Mouse (Mus musculus) fibroblast of lung, adult 2 months (primary cell): ENCODE data around the gene Pafah2.
A peak's percentile ranks its signal among the peaks of the same experiment; 100 is the strongest.
"Not testable (repeated sequence)": the region's sequence is repeated elsewhere in the genome, so short reads cannot be mapped to it uniquely, and the experiment has no call there.

Experiments
- DNase-seq: peaks from one replicate; pipeline ENCODE4 v3.0.0-alpha.2; 2011; ENCODE audit warnings: low read depth

Pafah2 gene

DNA sequence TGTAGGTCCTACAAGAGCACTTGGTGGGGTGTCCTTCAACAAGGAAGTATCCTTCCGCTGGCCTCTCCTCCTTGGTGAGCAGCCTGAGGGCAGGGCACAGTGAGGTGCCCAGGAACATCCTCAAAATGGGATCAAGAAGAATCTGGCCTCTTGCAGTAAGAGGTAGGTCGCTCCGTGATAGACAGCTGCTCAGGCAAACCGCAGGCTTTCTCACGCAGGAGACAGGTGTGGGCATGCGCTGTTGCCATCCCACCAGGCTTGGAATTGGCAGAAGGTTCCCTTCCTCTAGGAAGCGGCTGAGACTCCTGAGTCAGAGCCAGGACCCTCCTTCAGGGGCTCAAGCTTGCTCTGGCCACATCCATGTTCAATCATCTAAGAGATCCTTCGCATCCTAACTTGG lies 22.8 kb upstream of the Pafah2 start:
- no peak for DNase-seq

- no peak for DNase-seq
These were observed 21.8 kb upstream of the Pafah2 start for GRCm38 (mm10) chr4:134374306-134374705.

- DNase-seq = no peak
These were observed 18.0 kb upstream of the Pafah2 start for GRCm38 (mm10) chr4:134378089-134378615.

GRCm38 (mm10) chr4:134379510-134379909 lies 16.6 kb upstream of the Pafah2 start:
- no peak for DNase-seq

GRCm38 (mm10) chr4:134383750-134384149 lies 12.4 kb upstream of the Pafah2 start, which contains the start of gene Extl1:
Gene Extl1, minus strand, starts transcription at chr4:134383850.
- DNase-seq = not testable (repeated sequence)

DNA sequence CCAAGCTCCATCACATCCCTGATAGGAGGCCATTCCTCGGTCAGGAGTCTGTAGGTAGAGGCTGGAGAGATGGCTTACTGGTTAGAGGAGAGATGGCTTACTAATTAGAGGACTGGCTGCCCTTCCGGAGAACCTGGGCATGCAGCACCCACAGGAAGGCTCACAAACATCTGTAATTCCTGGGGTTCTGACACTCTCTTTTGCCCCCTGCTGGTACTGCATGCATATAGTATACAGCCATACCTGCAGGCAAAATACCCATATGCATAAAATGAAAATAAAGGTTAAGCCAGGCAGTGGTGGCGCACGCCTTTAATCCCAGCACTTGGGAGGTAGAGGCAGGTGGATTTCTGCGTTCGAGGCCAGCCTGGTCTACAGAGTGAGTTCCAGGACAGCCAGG lies 8.9 kb upstream of the Pafah2 start:
- DNase-seq = no peak

DNA sequence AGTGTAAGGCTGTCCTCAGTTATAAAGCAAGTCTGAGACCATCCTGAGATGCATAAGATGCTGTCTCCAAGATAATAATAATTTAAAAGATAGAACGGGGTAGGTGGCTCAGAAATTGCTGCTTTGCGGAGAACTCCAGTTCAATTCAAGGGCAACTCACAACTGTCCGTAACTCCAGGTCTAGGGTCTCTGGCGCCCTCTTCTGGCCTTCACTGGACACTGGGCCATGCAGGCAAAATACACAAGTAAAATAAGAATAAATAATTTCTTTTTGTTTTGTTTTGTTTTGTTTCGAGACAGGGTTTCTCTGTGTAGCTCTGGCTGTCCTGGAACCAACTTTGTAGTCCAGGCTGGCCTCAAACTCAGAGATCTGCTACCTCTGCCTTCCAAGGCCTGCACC lies 7.7 kb upstream of the Pafah2 start:
- DNase-seq = no peak

GRCm38 (mm10) chr4:134391636-134392035 lies 4.5 kb upstream of the Pafah2 start:
- no peak for DNase-seq

DNA sequence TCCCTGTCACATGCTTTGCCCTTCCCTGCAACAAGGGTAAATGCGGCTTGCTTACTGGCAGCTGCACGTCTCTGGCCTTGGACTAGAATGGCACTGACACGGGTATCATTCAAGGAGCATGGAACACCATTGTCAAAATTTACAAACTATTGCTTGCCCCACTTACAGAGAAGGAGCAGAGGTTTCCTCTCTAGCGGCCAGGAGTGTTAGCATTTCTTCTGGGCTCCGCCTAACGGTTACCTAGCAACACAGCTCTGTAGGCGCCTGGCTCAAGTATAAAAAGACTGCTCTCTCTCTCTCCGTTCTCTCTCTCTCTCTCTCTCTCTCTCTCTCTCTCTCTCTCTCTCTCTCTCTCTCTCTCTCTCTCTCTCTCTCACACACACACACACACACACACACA lies 3.5 kb upstream of the Pafah2 start:
- no peak for DNase-seq

GRCm38 (mm10) chr4:134393026-134393425 lies 3.1 kb upstream of the Pafah2 start:
- no peak for DNase-seq

- no peak for DNase-seq
These were observed 978 bp upstream of the Pafah2 start for GRCm38 (mm10) chr4:134395142-134395541.

DNA sequence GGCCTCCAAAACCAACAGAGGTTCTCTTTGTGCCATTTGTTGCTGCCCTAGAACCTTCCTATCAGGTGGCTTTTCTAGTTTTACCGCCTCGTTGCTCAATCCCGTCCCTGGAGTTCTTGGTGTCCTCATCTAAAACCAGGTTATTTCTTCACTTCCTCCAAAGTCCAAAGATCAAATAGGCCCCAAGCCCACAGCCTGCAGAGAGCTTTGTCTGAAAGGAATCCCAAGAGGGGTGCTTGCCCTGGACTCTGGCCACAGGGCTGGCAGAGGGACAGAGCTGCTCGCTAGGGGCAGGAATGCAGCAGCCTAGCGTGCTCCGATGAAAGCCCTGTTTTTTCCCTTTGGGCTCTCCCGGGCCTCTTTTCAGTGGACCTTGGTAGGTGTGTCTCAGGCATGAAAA lies 1.0 kb downstream of the Pafah2 start:
- peak; percentile 58 for DNase-seq

DNA sequence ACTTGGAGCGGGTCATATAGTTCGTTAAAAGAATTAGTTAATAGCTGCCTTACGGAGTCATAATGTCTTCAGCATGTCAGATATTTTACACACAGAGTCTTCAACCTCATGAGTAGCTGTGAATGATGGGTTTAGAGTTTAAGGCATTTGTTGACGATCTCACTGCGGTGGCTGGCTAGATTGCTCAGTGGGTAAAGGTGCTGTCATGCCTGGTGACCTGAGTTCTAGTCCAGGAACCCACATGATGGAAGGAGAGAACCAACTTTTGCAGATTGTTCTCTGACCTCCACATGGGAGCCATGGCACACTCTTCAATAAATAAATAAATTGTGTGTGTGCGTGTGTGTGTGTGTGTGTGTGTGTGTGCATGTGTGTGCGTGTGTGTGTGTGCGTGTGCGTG lies 1.6 kb downstream of the Pafah2 start:
- DNase-seq = no peak

DNA sequence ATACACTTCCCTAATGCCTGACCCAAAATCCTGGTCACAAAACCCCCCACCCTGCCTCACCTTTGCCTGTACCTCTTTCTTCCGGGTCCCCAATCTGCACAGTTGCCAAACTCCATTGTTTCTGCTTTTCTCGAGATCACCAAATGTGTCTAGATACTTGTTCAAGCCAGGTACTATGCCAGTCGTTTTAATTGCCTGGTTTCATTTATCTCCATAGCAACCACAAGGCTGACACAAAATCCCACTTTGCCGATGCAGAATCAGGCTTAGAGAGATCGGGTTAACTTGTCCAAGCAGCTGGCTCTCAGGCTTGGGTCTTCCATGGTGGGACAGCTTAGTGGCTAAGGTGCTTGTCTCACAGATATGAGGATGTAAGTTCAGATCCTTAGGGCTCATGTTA lies 4.1 kb downstream of the Pafah2 start:
- DNase-seq = no peak

- DNase-seq = no peak
These were observed 5.1 kb downstream of the Pafah2 start for GRCm38 (mm10) chr4:134401181-134401661.

GRCm38 (mm10) chr4:134401856-134402570 lies 5.9 kb downstream of the Pafah2 start:
- DNase-seq = no peak

GRCm38 (mm10) chr4:134402571-134403262 lies 6.6 kb downstream of the Pafah2 start:
- DNase-seq = peak; percentile 50

DNA sequence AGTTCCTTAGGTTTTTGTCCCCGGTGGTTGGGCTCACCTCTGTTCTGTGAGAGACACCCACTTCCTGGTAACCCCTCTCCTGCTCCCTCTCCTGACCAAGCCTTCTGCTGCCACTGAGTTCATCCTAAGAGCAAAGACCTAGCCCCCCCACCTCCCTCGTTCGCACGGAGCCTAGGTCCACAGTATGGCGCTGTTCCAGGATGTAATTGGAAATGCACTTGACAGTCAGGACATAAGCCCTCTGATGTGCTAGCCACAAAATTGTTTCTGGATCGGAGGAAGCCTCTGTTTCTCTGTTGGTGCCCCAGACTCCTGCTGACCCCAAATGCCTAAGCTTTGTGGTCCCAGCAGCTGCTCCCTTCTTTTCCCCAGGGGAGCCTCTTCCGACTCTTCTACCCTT lies 7.6 kb downstream of the Pafah2 start:
- DNase-seq = no peak

DNA sequence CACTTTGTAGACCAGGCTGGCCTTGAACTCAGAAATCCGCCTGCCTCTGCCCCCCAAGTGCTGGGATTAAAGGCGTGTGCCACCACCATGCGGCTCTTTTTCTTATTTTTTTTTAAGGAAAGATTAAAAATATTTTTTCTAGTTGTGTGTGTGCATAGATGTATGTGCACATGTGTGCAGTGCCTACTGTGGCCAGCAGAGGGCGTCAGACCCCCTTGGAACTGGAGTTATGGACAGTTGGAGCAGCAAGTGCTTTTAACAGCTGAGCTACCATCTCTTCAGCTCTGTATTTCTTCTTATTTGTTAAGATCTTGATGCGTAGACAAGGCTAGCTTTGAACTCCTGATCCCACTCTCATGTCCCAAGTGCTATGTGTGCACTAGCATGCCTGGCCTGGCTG lies 13.2 kb downstream of the Pafah2 start:
- no peak for DNase-seq

- no peak for DNase-seq
These were observed 20.1 kb downstream of the Pafah2 start for GRCm38 (mm10) chr4:134416177-134416576.

- no peak for DNase-seq
These were observed 20.5 kb downstream of the Pafah2 start for GRCm38 (mm10) chr4:134416602-134417001.

- no peak for DNase-seq
These were observed 21.0 kb downstream of the Pafah2 start for GRCm38 (mm10) chr4:134417111-134417510.

GRCm38 (mm10) chr4:134421971-134422370 lies 25.9 kb downstream of the Pafah2 start:
- no peak for DNase-seq
